Mouse (Mus musculus) MN1 (cell line): ENCODE results near the gene Hoxa1.
A peak's percentile ranks its signal among the peaks of the same experiment; 100 is the strongest.

ENCODE experiments used
- DNase-seq: peaks from one replicate; pipeline ENCODE4 v3.0.0-alpha.2; 2016; ENCODE audit warnings: low spot score

Gene Hoxa1

DNA sequence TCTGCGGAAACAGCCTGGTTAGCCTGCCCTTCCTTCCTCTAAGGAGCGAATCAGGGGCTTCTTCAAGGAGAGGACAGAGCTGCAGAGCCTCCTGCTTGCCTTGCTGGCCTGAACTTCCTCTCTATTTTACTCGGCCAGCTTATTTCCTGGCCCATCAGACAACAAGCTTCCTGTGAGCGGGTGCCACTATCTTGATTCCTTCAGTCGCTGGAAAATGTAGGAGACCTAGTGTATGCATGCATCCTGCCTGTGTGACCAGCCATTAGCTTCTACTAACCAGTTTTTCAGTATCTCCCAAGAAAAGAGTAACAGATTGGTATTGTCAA is 12.7 kb upstream of the Hoxa1 start:
- DNase-seq = no peak

DNA sequence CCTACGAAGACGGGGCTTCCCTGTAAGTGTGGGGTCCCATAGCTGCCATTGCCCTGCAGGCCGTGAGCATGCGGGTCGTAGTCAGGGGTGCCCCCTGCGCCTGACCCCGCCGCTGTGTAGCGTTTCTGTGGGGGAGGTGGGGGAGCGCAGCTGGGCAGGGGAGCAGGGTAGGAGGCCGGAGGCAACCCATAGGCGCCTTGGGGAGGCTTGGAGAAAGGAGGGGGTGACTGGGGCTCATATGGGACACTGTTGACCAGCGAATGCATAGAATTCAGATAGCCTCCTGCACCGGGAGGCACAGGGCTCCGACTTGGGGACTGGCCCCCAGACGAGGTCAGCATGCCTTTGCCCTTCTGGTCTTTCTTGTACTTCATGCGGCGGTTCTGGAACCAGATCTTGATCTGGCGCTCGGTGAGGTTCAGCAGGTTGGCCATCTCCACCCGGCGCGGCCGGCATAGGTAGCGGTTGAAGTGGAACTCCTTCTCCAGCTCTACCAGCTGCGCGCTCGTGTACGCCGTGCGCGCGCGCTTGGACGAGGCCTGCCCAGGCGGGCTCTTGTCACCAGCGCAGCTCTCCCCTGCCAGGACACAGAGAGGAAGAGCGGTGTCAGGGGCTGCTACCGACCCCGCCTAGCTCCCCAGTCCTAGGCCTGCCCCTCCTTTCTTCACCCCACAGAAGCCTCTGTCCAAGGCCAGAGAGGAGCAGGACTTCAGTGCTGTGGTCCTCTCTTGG is 12.2 kb upstream of the Hoxa1 start:
- DNase-seq = no peak

DNA sequence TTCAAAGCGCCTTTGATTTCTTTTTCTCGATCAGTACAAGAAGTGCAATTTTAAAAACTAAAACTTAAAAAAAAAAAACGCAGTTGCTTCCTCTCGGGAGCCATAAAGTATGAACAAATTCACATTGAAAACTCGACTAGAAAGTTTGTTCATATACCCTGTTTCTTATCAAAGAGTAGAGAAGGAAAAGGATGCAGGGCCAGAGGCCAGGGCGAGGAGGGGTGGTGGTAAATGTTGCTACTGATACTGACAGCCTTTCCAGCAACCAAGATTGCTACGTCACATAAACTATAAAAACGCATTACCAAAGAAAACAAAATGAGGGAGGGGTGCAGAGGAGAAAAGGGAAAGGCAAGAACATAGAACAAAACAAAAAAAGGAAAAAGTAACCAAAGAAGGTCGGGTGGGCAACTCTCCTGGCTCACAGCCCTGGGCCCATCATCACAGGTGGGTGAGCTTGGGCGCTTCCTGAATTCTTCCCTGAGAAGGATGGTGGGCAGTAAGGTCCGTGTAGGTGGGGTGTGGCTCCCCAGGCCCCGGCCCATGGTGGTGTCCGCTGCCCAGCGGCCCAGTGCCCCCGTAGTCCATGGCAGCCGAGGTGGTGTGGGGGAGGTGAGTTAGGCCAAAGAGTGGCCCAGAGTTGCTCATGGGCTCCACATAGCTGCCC is 11.5 kb upstream of the Hoxa1 start:
- DNase-seq = no peak

DNA sequence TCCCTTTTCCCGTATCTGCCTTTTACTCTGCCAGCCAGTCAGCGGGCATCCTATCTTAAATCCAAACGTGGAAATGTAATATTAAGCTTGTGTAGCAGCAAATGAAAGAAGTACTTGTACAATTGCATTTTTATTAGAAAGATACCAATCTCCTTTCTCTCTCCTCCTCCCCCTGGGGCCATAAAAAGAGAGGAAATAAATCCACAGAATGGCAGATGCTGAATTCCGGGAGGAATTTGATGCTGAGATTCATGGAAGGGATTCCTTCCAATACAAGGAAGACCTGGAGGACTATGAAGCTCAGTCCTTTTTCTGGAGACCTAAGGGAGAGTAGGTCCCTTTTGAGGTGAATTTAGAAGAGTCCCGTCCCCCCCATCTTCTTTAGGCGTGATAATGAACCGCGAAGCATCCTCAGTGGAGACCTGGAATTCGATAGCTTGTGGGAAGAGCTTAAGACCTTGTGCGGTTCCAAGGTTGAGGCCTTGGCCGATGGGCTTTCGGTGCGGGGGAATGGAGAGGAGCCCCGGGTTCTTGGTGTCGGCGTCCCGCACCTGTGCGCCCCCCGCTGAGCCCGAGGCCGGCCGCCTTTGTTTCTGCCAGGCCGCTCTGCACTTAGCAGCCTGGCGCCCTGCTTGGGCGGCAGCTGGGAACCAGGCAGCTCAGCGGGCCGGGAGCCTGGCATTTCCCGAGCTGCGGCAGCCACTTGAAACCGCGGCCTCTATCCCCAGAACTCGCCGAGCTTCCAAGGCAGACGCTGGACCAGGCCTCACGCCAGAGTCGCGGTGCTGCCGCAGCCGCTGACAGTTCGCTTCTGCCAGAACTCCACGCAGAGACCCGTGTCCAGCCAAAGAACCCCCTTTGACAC is 10.3 kb upstream of the Hoxa1 start:
- no peak for DNase-seq

DNA sequence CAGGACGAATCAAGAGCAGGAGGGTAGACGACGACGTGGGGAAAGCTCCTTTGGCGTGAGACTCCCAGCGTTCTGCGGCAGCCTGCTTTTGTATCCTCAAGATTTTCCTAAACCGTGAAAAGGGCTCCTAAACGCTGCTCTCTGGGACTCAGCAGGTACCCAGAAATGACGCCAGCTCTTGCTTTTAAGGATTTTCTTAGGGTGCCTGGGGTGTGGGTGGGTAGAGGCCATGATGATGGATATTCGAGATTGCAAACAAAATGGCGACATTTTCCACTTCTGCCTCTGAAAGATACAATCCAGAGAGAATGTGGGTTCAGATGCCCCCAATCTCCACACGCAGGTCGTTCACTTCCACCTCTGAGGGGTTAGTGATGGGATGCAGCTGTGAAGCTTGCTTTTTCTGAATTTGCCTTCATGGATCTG is 9.6 kb upstream of the Hoxa1 start:
- DNase-seq = no peak

DNA sequence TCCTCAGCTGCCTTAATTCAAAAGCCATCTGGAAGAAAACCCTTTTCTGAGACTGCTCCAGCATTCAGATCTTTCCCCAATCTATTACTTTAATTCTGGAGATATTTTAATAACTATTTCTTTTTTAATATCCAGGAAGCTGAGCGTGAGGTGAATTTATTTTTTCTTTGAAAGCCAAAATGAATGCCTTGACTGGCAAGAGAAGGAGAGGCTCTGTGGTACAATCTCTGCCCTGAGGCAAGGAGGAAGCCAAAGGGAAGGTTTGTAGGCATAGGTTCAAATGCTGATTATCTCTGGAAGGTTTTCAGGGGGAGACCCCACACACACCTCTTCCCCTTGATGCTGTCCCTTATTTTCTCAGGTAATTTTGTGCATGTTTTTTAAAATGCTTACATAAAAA is 9.1 kb upstream of the Hoxa1 start:
- no peak for DNase-seq

DNA sequence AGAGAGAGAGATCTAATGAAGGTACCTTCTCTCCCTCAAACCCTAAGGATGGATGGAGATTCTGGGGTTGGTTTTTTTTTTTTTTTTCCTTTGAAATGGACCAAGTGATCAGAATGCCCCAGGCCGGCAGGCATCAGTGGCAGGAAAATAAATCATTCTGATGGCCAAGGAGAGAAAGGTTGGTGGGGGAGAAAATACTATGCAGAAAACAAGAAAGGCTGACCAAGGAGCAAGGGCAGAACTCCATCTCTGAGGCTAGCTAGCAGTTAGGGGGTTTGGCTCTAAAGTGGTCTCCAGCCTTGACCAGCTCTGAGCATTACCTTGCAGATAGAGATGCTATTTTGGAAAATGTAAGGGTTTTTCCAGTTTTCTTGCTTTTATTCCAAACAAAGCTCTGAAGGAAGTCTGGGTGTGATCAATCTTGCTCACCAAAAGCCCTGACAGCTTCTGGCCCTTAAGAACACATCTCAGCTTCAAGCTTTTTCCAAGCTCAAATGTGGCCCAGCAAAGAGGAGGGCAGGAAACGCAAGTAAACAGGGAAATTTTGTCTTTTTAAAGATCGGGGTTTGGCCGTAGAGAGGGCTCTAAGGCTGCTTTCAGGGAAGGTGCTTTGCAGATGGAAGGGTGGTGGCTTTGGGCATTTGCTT is 8.4 kb upstream of the Hoxa1 start:
- no peak for DNase-seq

DNA sequence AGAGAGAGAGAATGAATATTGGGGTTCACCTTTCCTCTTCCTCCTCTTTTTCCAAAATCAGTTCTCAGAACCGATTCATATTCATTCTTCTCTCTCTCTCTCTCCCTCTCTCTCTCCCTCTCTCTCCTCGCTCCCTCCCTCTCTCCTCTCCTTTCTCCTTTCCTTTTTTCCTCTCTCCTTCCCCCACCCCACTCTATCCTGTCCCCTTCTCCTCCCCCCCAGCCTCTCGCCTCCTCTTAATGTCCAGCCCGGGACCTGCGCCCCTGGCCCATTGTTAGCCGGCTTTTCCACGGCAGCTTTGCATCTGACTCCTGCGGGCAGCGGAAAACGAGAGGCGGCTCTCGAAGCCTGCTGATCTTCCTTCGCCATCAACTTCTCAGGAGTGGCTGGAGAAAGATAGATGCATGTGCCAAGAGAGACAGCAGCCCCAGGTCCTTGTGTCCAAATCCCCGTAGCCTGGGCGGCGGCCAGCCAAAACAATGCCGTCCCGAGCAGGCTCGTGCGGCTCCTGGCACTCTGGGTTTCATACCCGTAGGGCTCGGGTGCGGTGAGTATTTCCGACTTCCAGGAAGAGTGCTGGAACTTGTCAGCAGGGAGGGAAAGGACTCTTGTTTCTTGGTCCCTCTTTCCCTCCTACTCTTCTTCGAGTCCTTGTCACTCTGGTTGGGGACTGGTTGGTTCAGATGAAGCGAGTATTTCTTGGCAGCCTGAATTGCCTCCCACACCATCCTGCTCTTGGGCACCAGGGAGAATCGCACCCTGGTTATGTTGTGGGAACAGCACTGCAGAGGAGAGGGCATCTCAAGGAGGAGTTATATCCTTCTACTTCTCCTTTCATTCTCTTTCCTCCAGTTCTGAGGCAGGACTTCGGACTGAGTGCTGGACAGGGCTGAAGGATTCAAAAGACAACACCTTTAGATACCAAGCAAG is 7.6 kb upstream of the Hoxa1 start:
- no peak for DNase-seq

DNA sequence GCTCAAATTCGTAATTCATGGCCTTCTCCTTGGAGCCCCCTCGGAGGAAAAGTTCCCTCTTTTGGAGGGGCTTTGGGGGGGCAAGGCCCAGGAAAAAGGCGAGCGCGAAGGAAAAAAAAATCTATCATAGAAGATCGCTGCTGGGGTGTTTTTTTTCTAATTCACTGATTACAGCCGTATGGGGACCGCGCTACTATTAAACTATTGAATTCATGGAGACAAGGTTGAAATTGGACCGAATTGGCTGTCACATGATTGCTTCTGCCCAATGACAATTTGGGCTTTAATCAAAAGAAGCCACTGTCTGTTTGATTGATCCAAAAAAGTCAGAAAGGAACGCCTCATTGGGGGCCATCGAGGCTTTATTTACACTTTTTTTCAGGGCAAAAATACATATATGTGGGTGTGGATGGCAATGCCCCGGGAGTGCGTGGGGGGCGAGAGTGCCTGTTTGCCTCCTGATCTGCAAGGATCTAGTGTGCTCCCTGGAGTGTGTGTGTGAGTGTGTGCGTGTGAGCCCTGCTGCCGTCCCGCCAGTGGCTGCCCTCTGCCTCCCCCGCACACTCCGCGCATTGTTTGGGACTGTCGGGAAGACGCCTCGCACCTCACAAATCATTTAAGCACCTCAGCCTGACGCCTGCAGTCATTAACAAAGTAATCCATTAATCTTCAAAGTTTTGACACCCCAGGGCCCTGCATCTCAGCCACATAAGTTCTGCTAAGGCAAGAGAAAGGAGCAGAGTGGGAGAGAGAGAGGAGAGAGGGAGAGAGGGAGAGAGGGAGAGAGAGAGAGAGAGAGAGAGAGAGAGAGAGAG is 6.7 kb upstream of the Hoxa1 start, which contains the start of gene Hoxa2:
TSS of gene Hoxa2 (minus strand) at position 206 of the 815 bp plus-strand sequence.
- DNase-seq = no peak

DNA sequence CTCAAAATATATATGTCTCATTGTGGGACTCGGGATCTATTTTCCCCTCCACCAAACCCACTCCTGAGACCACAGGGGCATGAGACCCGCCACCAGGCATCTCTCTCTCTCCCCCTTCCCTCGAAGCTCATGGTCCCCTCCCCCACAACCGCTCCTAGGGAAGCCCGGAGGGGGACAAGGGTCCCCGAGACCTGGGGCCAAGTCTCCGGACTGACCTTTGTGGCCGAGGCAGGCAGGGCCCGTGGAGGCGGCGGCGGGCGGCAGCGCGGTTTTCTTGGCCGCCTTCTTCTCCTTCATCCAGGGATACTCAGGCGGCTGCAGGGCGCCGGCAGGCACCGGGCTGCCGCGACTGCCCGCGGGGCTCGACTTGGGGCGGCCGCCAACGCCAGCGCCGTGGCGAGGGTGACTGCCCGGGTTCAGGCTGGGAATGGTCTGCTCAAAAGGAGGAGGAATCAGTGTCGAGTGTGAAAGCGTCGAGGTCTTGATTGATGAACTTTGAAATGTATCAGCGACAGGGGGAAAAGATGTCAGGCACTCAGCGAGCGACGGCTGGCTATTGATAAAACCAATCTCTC is 6.0 kb upstream of the Hoxa1 start:
- DNase-seq = no peak

DNA sequence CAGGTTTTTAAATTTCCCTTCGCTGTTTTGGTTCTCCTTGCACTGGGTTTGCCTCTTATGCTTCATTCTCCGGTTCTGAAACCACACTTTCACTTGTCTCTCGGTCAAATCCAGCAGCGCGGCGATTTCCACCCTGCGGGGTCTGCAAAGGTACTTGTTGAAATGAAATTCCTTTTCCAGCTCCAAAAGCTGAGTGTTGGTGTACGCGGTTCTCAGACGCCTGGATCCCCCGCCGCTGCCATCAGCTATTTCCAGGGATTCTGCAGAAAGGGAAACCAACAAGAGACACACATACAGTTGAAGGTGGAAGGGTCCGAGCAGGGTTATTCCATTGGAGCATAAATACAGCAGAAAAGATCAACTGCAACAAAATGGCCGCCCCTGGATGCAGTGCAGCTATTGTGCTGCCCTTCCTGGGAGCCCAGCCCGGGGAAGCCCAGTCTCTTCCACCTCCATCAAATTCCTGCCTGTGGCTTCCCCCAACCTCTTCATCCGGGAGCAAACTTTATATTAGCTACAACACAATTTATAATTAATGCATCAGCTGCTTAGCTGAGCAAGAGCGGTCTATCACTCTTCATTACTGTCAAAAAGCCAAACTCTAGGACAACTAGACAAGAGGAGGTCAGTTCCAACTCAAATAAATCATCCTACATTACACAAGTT is 5.4 kb upstream of the Hoxa1 start:
- DNase-seq = no peak

DNA sequence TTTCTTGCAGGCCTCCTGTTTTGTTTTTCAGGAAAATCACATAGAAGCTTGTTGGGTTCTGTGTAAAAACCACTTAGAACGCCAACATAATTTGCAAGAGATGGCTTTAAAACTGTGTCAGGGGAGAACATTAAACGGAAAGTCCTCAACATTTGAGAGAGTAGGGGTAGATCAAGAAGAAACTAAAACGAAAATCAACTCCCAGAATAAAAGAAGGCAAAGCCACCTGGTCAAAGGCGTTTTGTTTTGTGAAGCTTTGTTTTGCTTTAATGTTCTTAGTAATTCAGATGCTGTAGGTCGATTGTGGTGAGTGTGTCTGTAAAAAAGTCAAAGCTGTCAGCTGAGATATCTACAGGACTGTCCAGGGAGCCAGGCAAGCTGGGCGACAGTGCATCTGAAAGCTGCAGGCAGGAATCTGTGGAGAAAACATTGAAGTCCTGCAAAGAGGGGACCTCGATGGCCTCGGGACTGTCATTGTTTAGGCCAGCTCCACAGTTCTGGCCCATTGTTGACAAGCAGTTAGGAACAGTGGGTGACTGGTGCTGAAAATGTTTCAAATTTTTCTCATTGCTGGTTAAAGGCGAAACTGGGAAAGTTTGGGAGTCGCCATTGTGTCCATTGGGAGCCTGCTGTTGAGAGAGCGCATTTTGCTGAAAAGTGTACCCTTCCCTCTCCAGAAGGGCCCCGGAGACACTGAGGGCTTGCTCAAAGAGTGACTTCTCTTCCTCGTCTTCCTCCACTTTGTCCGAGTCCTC is 4.7 kb upstream of the Hoxa1 start:
- DNase-seq = no peak

DNA sequence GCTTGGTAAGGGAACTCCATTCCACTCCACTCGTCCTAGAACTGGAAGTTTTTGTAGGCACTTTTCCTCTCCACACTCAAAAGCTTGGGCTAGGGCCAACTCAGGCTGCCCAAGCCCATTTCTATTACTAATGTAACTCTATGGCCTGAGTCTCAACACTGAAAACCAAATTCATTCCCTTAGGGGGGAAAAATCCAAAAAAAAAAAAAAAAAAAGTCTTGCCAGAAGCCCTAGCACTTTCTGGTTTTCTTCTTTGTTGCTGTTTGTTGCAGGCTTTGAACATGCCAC is 3.9 kb upstream of the Hoxa1 start:
- DNase-seq = no peak

DNA sequence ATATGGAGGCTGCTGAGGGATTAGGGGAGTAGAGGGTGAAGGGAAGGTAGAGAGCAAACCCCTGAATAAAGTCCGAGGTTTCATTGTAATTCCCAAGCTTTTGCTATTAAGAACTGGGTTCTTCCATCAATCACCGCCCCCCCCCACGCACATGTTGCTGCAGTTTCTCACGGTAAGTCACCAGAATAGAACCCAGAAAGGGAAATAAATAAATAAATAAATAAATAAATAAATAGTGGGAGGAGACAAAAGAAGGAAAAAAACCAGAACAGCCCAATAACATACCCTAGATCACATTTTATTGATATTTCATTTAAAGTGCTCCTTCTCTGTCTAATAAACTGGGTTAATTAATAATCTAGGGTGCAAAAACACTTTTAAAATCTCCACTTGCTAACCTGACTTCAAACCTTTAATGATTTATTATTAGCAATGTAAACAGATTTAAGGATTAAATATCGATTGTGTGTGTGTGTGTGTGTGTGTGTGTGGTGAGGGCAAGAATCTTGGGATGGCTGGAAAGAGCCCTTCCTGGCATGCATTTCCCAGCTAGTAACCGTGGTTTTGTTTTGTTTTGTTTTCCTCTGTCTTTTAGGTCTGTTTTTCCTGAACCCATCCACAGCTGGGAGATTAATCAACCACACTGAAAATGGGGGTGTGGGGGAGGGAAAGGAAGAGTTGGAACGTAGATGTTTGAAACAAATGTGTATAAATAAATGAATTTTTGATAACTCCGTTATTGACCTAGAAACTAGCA is 3.4 kb upstream of the Hoxa1 start:
- no peak for DNase-seq

DNA sequence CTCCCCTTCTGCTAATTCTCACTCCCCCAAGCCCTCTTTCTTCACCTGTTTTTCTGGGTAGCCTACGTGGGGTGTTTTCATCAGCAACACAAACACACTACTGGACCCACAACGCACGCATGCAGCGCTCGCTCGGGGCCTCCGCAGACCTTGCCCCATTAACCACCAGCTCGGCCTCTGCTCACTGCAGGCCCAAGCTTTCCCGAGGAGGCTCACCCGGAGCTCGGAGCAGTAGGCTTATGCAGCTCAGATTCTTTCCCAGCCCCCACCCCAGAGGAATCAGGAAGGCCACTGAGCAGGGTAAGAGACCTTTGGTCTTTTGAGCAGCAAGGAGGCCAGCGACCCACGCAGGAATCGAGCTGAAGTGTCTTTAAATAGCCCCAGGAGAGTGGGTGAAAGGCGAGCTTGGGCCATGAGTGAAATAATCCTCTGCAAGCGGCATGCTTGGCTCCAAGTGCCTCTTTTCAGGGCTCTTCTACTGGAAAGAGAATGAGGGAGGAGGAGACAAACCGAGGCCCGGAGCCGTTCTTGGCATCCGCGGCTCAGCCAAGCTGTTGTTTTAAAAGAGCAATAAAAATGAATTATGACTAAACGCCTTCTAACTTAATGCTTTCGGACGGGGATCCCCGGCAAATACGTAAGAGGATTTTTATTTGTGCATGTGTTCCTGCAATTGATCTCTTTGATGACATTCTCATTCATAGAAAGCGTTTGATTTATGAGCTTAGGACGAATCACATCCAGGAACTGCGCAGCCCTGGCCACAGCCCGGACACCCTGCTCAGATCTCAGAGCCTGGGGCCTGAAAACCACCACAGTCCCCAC is 2.6 kb upstream of the Hoxa1 start:
- no peak for DNase-seq

DNA sequence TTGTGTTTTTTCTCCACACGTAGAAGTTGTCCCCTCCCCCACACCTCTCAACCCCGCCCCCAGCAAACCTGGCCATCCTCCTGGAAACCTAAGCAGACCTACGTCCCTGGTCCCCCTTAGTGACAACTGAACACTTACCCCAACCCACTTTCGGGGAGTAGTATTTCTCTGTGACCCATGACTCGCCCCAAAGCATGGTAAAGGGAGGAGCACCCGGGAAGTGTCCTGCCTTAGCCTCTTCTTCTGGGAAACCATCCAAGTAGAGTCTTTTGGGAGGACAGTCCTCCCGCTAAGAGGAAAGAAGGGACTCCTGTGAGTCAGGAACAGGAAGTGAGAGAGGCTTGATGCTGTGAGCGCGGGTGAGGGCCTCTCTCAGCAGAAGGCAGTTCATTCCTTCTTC is 1.9 kb upstream of the Hoxa1 start:
- DNase-seq = peak; percentile 43

DNA sequence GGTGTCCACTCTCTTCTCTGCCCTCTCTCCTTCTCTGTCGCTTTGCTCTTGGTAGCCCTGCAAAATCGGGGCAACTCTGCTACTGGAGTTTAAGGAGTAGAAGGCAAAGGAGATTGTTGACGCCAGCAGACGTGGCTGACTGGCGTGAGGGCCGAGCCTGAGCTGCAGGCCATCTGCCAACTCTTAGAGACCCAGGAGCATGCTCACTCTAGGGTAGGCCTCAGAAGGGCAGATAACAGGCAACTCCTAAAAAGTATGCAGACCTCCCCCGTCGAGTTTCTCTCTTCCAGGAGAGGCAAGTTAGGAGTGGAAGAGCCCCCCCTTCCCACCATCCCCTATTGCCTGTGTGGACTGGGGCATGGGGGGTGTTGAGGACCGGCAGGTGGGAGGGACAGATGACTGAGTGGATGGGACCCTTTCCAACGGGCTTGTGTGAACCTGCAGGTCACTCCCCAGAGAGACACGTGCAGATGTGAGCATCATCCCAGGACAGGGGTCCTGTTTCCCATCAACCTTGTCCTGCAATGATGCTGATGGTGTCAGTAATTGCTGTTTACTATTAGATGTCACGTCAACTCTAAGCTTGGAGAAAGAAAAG is 1.1 kb upstream of the Hoxa1 start:
- no peak for DNase-seq
